Mouse (Mus musculus) testis, adult 2 months (tissue): ENCODE data around the gene Fbxl22. TPM values are rescaled to one million over a fixed set of nuclear protein-coding genes. Genes with fewer than 3 reads are reported as not detected.

Experiments used
- H3K27ac ChIP-seq: fragments of 200-500 bp; 2 replicates; pipeline ENCODE4 v1.5.1; 2012; ENCODE audit warnings: low read depth, low read length; ENCODE audit not compliant: control insufficient read depth, insufficient read depth
- H3K27me3 ChIP-seq: fragments of 200-500 bp; 2 replicates; pipeline ENCODE4 v1.6.1; 2012; ENCODE audit warnings: mild to moderate bottlenecking, low read length, moderate library complexity; ENCODE audit not compliant: control insufficient read depth, insufficient read depth
- H3K36me3 ChIP-seq: fragments of 200-500 bp; 2 replicates; pipeline ENCODE4 v1.6.1; 2012; ENCODE audit warnings: mild to moderate bottlenecking, low read length; ENCODE audit not compliant: control insufficient read depth, insufficient read depth
- H3K4me1 ChIP-seq: fragments of 200-500 bp; 2 replicates; pipeline ENCODE4 v1.6.1; 2012; ENCODE audit warnings: low read length; ENCODE audit not compliant: control insufficient read depth, insufficient read depth
- H3K4me3 ChIP-seq: fragments of 200-500 bp; 2 replicates; pipeline ENCODE4 v1.5.1; 2012; ENCODE audit warnings: low read depth, mild to moderate bottlenecking, low read length, moderate library complexity, mixed read lengths; ENCODE audit not compliant: control insufficient read depth
- CTCF ChIP-seq: fragments of 200-500 bp; IDR thresholded peaks from 2 replicates; pipeline ENCODE4 v1.5.1; 2012; ENCODE audit warnings: low read depth, mild to moderate bottlenecking, inconsistent platforms, low read length, moderate library complexity; ENCODE audit not compliant: control insufficient read depth, insufficient read depth, insufficient replicate concordance
- POLR2A ChIP-seq: fragments of 200-500 bp; IDR thresholded peaks from 2 replicates; pipeline ENCODE4 v1.6.1; 2012; ENCODE audit warnings: low read depth, mild to moderate bottlenecking, inconsistent platforms, low read length, moderate library complexity; ENCODE audit not compliant: control insufficient read depth
- polyA plus RNA-seq: library from polyadenylated mRNA; depleted of rRNA; stranded (reverse); fragments of >200 nt; gene quantifications from 2 replicates; pipeline ENCODE4 v1.2.3, GENCODE M21; 2012

Fbxl22 gene
- polyA plus RNA-seq, 1 experiment = 0.38 TPM

DNA sequence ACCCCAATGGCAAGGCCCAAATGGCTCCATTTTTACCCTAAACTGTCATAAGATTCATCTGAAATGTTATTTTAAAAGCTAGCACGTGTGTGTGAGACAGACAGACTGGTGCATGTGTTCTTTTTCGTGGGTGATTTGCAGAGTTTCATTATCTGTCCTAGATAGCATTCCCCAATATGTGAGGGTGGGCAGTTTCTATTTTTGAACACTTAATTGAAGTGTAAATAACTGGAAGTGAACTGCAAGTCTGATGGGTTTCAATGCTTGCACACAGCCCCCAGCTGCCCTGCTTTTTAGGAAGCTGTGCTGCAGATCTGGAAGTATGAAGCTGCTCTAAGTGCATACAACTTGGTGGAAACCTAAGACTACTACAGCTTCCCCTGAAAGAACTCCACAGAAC, 722 bp upstream of the Fbxl22 start:
- H3K36me3 ChIP-seq = no peaks in the 10 kb centered on the region; the same call in 1 of the 2 replicates
- H3K27ac ChIP-seq = peak overlapping the region; percentile 40
- H3K4me3 ChIP-seq = no peak overlapping the region

DNA sequence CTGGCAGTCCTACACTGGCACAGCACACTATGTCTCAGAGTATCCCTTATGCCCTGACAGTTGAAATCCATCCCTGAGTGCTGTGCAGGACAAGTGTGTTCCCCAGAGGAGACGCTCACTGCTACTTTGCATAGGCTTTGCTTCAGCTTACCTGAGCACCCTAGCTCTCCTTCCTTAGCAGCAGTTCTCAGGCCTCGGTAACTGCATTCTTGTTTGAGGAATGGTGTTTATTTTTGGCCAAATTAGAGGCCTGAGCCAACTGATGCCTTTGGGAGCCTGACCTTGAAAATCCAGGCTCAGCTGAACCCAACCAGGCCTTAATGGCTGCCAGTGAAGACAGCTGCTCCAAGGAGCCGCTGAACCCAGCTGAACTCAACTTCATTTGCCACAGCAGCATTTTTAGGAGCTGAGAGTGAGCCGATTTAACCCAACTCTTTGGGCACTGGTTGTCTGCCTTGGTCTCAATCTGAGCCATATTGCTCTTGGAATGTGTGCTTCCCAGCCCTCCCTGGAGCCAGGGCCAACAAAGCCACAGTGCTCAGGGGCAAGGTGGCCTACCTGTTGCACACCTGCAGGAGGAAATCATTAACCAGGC, 635 bp downstream of the Fbxl22 start:
- TF ChIP-seq CTCF = no peak
- TF ChIP-seq POLR2A = no peak
- Histone ChIP-seq H3K4me3 (peak overlapping the region; percentile 22; the same call in 1 of the 2 replicates), H3K27me3 (no peaks in the 10 kb centered on the region), H3K4me1 (peaks cover 21% of the 10 kb centered on the region), H3K36me3 (no peaks in the 10 kb centered on the region; the same call in 1 of the 2 replicates), H3K27ac (peak overlapping the region; percentile 63)

More for the DNA sequence above, 722 bp upstream of the Fbxl22 start:
- Histone ChIP-seq H3K4me1 (peaks cover 20% of the 10 kb centered on the region), H3K27me3 (no peaks in the 10 kb centered on the region)
- TF ChIP-seq POLR2A = no peak

DNA sequence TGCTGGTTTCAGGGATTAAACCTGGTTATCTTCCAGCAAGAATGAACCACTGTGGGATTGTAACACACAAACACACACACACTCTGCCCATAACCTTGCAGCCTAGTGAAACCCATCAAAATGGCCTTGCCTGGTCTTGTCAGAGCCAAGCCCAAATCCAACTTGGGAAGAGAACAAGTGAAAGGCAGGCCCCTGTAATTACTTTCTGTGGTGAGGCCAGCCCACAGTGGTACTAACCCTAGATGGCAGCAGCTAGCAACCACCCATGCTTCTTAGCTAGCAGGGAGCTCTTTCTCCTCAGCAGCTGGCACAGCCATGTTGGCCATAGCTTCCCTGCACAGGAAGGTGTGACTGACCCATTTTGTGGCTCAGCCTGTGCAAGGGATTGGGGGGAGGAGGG, 1.2 kb downstream of the Fbxl22 start:
- Histone ChIP-seq H3K36me3 (no peaks in the 10 kb centered on the region; the same call in 1 of the 2 replicates), H3K27me3 (no peaks in the 10 kb centered on the region), H3K27ac (peak overlapping the region; percentile 63; the same call in 1 of the 2 replicates), H3K4me3 (no peak overlapping the region), H3K4me1 (peaks cover 21% of the 10 kb centered on the region)
- TF ChIP-seq CTCF = no peak
- TF ChIP-seq POLR2A = no peak

DNA sequence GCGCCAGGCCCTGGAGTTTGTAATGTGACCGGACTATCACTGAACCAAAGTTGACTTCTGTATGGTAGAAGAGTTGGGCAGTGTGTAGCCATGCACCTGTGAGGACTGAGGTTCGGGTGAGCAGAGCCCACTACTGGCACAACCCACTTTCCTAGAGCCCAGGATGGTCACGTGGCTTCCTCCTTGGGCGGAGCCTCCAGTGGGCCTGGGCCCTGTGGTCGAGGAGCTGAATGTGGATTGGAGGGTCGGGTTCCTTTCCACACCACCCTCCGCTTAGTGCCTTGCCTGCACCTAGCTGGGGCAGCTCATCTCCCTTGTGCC, 2.1 kb downstream of the Fbxl22 start:
- H3K36me3 ChIP-seq = no peaks in the 10 kb centered on the region
- H3K27me3 ChIP-seq = no peaks in the 10 kb centered on the region
- peak overlapping the region; percentile 90 for H3K4me3 ChIP-seq
- peak overlapping the region; percentile 97 for H3K27ac ChIP-seq
- H3K4me1 ChIP-seq = peaks cover 21% of the 10 kb centered on the region
- TF ChIP-seq POLR2A (peak; percentile 53; the same call in 1 of the 2 replicates), CTCF (no peak)

DNA sequence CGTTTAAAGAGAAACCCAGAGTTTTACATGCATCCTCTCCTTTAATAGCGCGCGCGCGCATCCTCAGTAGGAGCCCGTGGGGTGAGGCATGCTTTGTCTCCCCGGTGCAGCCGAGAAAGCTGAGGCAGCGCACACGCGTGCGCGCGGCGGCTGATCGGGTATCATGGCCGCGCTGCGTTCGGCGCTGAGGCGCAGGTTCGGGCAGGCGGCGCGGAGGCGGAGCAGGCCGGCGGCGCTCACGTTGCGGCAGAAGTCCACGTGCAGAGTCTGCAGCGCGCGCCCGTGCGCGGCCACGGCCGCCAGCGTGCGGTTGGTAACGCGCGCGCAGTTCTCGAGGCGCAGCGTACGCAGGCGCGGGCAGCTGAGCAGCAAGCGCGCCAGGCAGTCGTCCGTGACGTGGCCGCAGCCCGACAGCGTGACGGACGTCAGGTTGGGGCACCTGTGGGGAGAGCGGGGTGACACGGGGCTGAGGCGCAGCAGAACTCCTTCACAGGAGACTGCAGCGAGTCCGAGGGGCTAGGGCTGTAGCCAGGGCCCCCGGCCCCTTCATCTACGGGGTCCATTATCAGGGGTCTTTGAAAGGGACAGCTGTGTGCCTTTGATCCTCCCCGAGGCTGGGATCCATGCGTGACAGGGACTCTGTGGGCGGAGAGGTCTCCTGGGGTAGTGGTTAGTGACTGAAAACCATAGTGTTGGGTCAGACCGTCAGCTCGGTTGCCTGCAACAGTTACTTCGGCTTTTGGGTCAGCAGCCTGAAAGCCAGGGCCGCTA, 2.6 kb downstream of the Fbxl22 start:
- Histone ChIP-seq H3K4me3 (peak overlapping the region; percentile 90), H3K4me1 (peaks cover 21% of the 10 kb centered on the region), H3K27me3 (no peaks in the 10 kb centered on the region), H3K27ac (peak overlapping the region; percentile 97), H3K36me3 (no peaks in the 10 kb centered on the region)
- no peak for TF ChIP-seq CTCF
- peak; percentile 73 for TF ChIP-seq POLR2A

DNA sequence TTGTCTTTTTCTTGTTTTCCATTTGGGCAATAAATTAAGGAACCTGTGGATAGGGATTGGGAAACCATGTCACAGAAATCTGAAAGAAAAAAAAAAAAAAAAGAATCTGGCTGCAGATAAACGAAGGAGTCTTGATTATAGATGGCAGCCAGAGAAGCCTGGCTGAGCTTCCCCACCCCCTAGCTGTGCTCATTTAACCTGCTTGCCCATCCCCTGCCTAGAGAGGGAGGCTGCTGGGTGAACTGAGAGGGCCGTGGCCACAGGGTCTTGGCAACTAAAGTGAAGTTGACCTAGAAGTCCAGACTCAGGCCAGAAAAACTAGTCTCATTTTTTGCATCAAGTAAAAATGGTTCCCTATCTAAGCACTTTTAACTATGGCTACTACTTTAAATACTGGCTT, 3.4 kb downstream of the Fbxl22 start:
- Histone ChIP-seq H3K4me1 (peaks cover 21% of the 10 kb centered on the region), H3K36me3 (no peaks in the 10 kb centered on the region), H3K27me3 (no peaks in the 10 kb centered on the region), H3K27ac (no peak overlapping the region; the same call in 1 of the 2 replicates), H3K4me3 (no peak overlapping the region; the same call in 1 of the 2 replicates)
- TF ChIP-seq CTCF (no peak), POLR2A (no peak)

DNA sequence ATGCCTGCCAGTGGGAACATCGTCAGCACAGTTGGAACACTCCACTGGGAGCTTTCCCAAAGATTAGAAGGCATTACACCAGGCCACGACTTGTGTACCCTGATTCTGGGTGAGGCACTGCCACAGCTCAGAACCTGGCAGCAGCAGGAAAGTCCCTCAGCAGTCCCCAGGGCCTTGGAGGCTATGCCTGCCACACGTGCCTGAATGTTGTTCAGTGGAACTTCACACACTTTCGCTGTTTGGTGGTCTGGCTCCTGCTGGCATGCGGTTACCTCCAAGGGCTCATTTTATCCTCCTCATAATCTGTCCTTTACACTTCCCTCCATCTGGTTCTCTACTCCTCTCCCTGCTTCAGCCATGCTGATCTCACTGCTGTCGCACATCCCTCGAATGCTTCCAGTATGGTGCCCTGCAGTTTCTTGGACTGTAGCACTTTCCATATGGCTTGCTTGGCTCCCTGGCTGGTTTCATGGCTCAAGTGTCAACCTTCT, 4.0 kb downstream of the Fbxl22 start:
- H3K36me3 ChIP-seq = no peaks in the 10 kb centered on the region
- TF ChIP-seq CTCF (no peak), POLR2A (no peak)
- no peaks in the 10 kb centered on the region for H3K27me3 ChIP-seq
- H3K4me3 ChIP-seq = no peak overlapping the region
- peaks cover 21% of the 10 kb centered on the region for H3K4me1 ChIP-seq
- no peak overlapping the region for H3K27ac ChIP-seq
